Mouse (Mus musculus): ENCODE measurements around the gene Smim5. TPM values are rescaled to one million over a fixed set of nuclear protein-coding genes. Genes with fewer than 3 reads are reported as not detected.

The Smim5 gene
- total and polyA plus RNA-seq, 3 experiments, result 0.42 to 1.4 (median 0.98) TPM

DNA sequence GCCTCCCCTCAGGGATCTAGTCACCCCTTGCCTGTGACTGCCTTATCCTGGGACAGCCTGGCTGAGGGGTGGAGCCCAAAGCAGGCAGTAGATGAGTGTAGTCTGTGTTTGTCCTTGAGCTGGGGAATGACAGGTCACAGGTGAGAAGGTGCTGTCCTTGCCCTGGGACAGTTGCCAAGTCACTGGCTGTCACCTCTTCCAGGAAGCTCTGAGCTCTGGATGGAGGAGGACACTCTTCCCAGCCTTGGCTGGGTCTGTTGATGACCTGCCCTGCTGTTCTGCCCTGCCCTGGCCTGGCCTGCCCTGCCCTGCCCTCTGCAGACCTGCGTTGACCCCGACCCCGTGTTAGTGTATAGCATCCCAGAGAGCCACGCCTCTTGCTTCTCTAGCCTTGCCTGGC, 27.3 kb upstream of the Smim5 start:
- in situ Hi-C loops (cut with MboI; ENCODE audit: low pct_ligation_motif_present, low pct_unique_long_range_greater_than_20kb, low sequenced_read_pairs), result no loop called here
- H3K4me3 ChIP-seq (replicated peaks in 1 of 3; ENCODE audit: low read depth in 2 of 3, low read length in 2 of 3, poor library complexity in 1 of 3), result no peak overlapping the region
- H3K4me2 ChIP-seq (ENCODE audit: insufficient read depth, low read depth, poor library complexity, severe bottlenecking), result no peak overlapping the region
- peaks cover 3% of the 10 kb centered on the region for H3K9me3 ChIP-seq (replicated peaks; ENCODE audit: low read length)
- no peaks in the 10 kb centered on the region for H3K79me2 ChIP-seq (replicated peaks; ENCODE audit: control insufficient read depth, extremely low read depth, insufficient read depth, poor library complexity, severe bottlenecking)
- no peaks in the 10 kb centered on the region for H3K36me3 ChIP-seq (replicated peaks in 1 of 2; ENCODE audit: control insufficient read depth in 1 of 2, insufficient read depth in 1 of 2, low read length in 1 of 2)
- H3K9ac ChIP-seq (ENCODE audit: insufficient read depth, low read depth), result no peak overlapping the region
- H3K27ac ChIP-seq (ENCODE audit: insufficient read depth, low read depth), result no peak overlapping the region
- H3K27me3 ChIP-seq (replicated peaks), result peaks cover 16% of the 10 kb centered on the region
- no peak for DNase-seq (ENCODE audit: extremely low read depth)
- dilution Hi-C loops (cut with MboI; ENCODE audit: extremely low pct_ligation_motif_present, extremely low pct_unique_long_range_greater_than_20kb, low sequenced_read_pairs), result no loop called here
- no peak for TF ChIP-seq ZNF384 (IDR thresholded peaks at IDR 0.05; ENCODE audit: low read depth, low read length)
- TF ChIP-seq TCF12 (IDR thresholded peaks at IDR 0.05; ENCODE audit: low read depth, low read length), result no peak
- no peak for TF ChIP-seq MEF2A (IDR thresholded peaks at IDR 0.05; ENCODE audit: borderline replicate concordance, low read depth, low read length)
- TF ChIP-seq EP300 (IDR thresholded peaks at IDR 0.05; ENCODE audit: low read length), result no peak
- TF ChIP-seq MAZ (IDR thresholded peaks at IDR 0.05; ENCODE audit: low read depth, low read length), result no peak
- no peak for TF ChIP-seq CTCF (conservative IDR thresholded peaks at IDR 0.05 in 1 of 2, IDR thresholded peaks at IDR 0.05 in 1 of 2; ENCODE audit: low read depth in 2 of 2, low read length in 2 of 2)
- TF ChIP-seq BHLHE40 (IDR thresholded peaks at IDR 0.05; ENCODE audit: low read depth, low read length), result no peak
- TF ChIP-seq RCOR1 (conservative IDR thresholded peaks at IDR 0.05; ENCODE audit: low read depth, low read length), result no peak
- TF ChIP-seq IRF4 (IDR thresholded peaks at IDR 0.05; ENCODE audit: low read depth, low read length), result no peak
- no peak for TF ChIP-seq USF2 (conservative IDR thresholded peaks at IDR 0.05; ENCODE audit: low read depth, low read length)
- no peak for TF ChIP-seq ZMIZ1 (IDR thresholded peaks at IDR 0.05; ENCODE audit: low read depth, low read length)
- no peak for TF ChIP-seq SMC3 (IDR thresholded peaks at IDR 0.05; ENCODE audit: low read depth, low read length)
- TF ChIP-seq SIN3A (IDR thresholded peaks at IDR 0.05; ENCODE audit: low read length), result no peak
- TF ChIP-seq MAFK (IDR thresholded peaks at IDR 0.05; ENCODE audit: insufficient replicate concordance, low read length), result no peak
- no peak for TF ChIP-seq MAX (IDR thresholded peaks at IDR 0.05; ENCODE audit: low read length)
- no peak for TF ChIP-seq PAX5 (IDR thresholded peaks at IDR 0.05; ENCODE audit: low read length)
- H3K4me1 ChIP-seq (ENCODE audit: control insufficient read depth in 1 of 2, insufficient read depth in 2 of 2), result peaks cover 8 to 23% of the 10 kb centered on the region in 2 experiments

DNA sequence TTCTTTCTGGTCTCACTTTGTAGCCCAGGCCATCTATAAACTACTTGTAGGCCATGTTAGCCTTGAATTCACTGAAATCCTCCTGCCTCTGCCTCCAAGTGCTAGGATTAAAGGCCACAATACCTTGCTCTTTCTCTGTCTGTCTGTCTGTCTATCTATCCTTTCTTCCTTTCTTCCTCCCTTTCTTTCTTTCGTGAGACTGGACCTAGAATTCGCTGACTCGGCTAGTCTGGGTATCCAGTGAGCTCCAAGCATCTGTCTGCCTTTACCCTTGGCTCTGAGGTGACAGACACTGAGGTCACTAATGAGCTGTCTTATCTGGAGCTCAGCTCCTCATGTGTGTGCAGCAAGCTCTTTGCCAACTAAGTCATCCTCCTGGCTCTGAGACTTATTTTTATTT, 23.8 kb upstream of the Smim5 start:
- dilution Hi-C loops (cut with MboI; ENCODE audit: extremely low pct_ligation_motif_present, extremely low pct_unique_long_range_greater_than_20kb, low sequenced_read_pairs), result no loop called here
- no peak overlapping the region for H3K9ac ChIP-seq (ENCODE audit: insufficient read depth, low read depth)
- H3K27ac ChIP-seq (ENCODE audit: insufficient read depth, low read depth), result no peak overlapping the region
- in situ Hi-C loops (cut with MboI; ENCODE audit: low pct_ligation_motif_present, low pct_unique_long_range_greater_than_20kb, low sequenced_read_pairs), result no loop called here
- peaks cover 5% of the 10 kb centered on the region for H3K27me3 ChIP-seq (replicated peaks)
- TF ChIP-seq MAFK (IDR thresholded peaks at IDR 0.05; ENCODE audit: insufficient replicate concordance, low read length), result peak; percentile 85
- TF ChIP-seq TBP (conservative IDR thresholded peaks at IDR 0.05; ENCODE audit: low read depth, low read length), result no peak
- H3K9me3 ChIP-seq (replicated peaks; ENCODE audit: low read length), result no peaks in the 10 kb centered on the region
- no peak overlapping the region for H3K4me3 ChIP-seq (replicated peaks in 1 of 3; ENCODE audit: low read depth in 2 of 3, low read length in 2 of 3, poor library complexity in 1 of 3)
- H3K36me3 ChIP-seq (replicated peaks in 1 of 2; ENCODE audit: control insufficient read depth in 1 of 2, insufficient read depth in 1 of 2, low read length in 1 of 2), result no peaks in the 10 kb centered on the region
- no peak for DNase-seq (ENCODE audit: extremely low read depth)
- H3K4me1 ChIP-seq (ENCODE audit: control insufficient read depth in 1 of 2, insufficient read depth in 2 of 2), result peaks cover 5 to 20% of the 10 kb centered on the region in 2 experiments; a peak in 3 of 4 replicates
- no peaks in the 10 kb centered on the region for H3K79me2 ChIP-seq (replicated peaks; ENCODE audit: control insufficient read depth, extremely low read depth, insufficient read depth, poor library complexity, severe bottlenecking)
- no peak overlapping the region for H3K4me2 ChIP-seq (ENCODE audit: insufficient read depth, low read depth, poor library complexity, severe bottlenecking)

Data from CH12.LX (cell line).